Mouse (Mus musculus) MEL (cell line): ENCODE data around the gene Nup153. TPM values are rescaled to one million over a fixed set of nuclear protein-coding genes. Genes with fewer than 3 reads are reported as not detected.

Source experiments
- DNase-seq: peaks from one replicate; pipeline ENCODE4 v3.0.0; 2011; ENCODE audit warnings: low read depth, low spot score
- H3K27ac ChIP-seq: 2 replicates; pipeline ENCODE4 v1.5.1; 2012; ENCODE audit warnings: low read depth, mild to moderate bottlenecking, control low read depth, low read length, moderate library complexity; ENCODE audit not compliant: control insufficient read depth
- H3K27me3 ChIP-seq, 2 experiments: fragments of 150-350 bp in 1 of 2; sonication (generic) in 1 of 2; 2 replicates each; pipeline ENCODE4 v1.6.1; 2012; ENCODE audit warnings: low read length in 2 of 2, mild to moderate bottlenecking in 2 of 2, improper control_type of control experiment in 1 of 2, moderate library complexity in 1 of 2; ENCODE audit not compliant: insufficient read depth in 2 of 2, control insufficient read depth in 1 of 2
- H3K36me3 ChIP-seq, 2 experiments: 2 replicates each; pipeline ENCODE4 v1.6.1; 2012 to 2014; ENCODE audit warnings: low read length in 2 of 2, improper control_type of control experiment in 1 of 2, inconsistent platforms in 1 of 2, mild to moderate bottlenecking in 1 of 2; ENCODE audit not compliant: insufficient read depth in 2 of 2, control insufficient read depth in 1 of 2
- H3K4me1 ChIP-seq, 2 experiments: fragments of 150-350 bp in 1 of 2; sonication (generic) in 1 of 2; 2 replicates each; pipeline ENCODE4 v1.6.1; 2012; ENCODE audit warnings: low read length in 2 of 2, improper control_type of control experiment in 1 of 2, mild to moderate bottlenecking in 1 of 2; ENCODE audit not compliant: insufficient read depth in 2 of 2, control insufficient read depth in 1 of 2
- H3K4me3 ChIP-seq, 2 experiments: fragments of 150-350 bp in 1 of 2; sonication (generic) in 1 of 2; 2 replicates each; pipeline ENCODE4 v1.5.1; 2012; ENCODE audit warnings: low read depth in 2 of 2, low read length in 2 of 2, mild to moderate bottlenecking in 2 of 2, moderate library complexity in 2 of 2, control low read depth in 1 of 2, improper control_type of control experiment in 1 of 2; ENCODE audit not compliant: control insufficient read depth in 1 of 2, insufficient read depth in 1 of 2
- H3K79me2 ChIP-seq: 2 replicates; pipeline ENCODE4 v1.6.1; 2012; ENCODE audit warnings: mild to moderate bottlenecking, low read length, moderate library complexity; ENCODE audit not compliant: control insufficient read depth, poor library complexity, insufficient read depth
- H3K9ac ChIP-seq: 2 replicates; pipeline ENCODE4 v1.6.1; 2012; ENCODE audit warnings: low read depth, mild to moderate bottlenecking, control low read depth, low read length, moderate library complexity; ENCODE audit not compliant: control insufficient read depth, poor library complexity, severe bottlenecking
- H3K9me3 ChIP-seq: fragments of 150-350 bp; sonication (generic); replicated peaks from 2 replicates; pipeline ENCODE4 v1.6.1; 2012; ENCODE audit warnings: mild to moderate bottlenecking, low read length, improper control_type of control experiment, moderate library complexity; ENCODE audit not compliant: insufficient read depth
- CHD2 ChIP-seq: IDR thresholded peaks from 2 replicates; pipeline ENCODE4 v1.6.1; 2011; ENCODE audit warnings: low read length, improper control_type of control experiment
- CTCF ChIP-seq, 3 experiments: IDR thresholded peaks in 2 of 3; conservative IDR thresholded peaks in 1 of 3; 2 replicates each; pipeline ENCODE4 v1.5.1; 2011 to 2012; ENCODE audit warnings: low read length in 3 of 3, low read depth in 2 of 3, mild to moderate bottlenecking in 2 of 3, improper control_type of control experiment in 1 of 3, inconsistent platforms in 1 of 3, mixed read lengths in 1 of 3, moderate library complexity in 1 of 3; ENCODE audit not compliant: control insufficient read depth in 1 of 3, insufficient read depth in 1 of 3, poor library complexity in 1 of 3, severe bottlenecking in 1 of 3
- EP300 ChIP-seq, 2 experiments: IDR thresholded peaks; 2 replicates each; pipeline ENCODE4 v1.6.1; 2011; ENCODE audit warnings: improper control_type of control experiment in 2 of 2, low read length in 2 of 2, low read depth in 1 of 2, mild to moderate bottlenecking in 1 of 2
- ETS1 ChIP-seq: IDR thresholded peaks from 2 replicates; pipeline ENCODE4 v1.6.1; 2012; ENCODE audit warnings: low read depth, mild to moderate bottlenecking, inconsistent platforms, low read length, improper control_type of control experiment, moderate library complexity
- GATA1 ChIP-seq: IDR thresholded peaks from 2 replicates; pipeline ENCODE4 v1.6.1; 2011; ENCODE audit warnings: low read depth, low read length, improper control_type of control experiment
- JUND ChIP-seq: IDR thresholded peaks from 2 replicates; pipeline ENCODE4 v1.6.1; 2011; ENCODE audit warnings: low read depth, mild to moderate bottlenecking, improper control_type of control experiment, low read length
- MAX ChIP-seq: IDR thresholded peaks from 2 replicates; pipeline ENCODE4 v1.6.1; 2011; ENCODE audit warnings: low read length, improper control_type of control experiment
- MEF2A ChIP-seq: IDR thresholded peaks from 2 replicates; pipeline ENCODE4 v1.6.1; 2014; ENCODE audit warnings: low read depth, mild to moderate bottlenecking, inconsistent platforms, low read length, improper control_type of control experiment; ENCODE audit not compliant: poor library complexity, insufficient replicate concordance, severe bottlenecking; ENCODE audit errors: extremely low read depth
- MXI1 ChIP-seq: IDR thresholded peaks from 2 replicates; pipeline ENCODE4 v1.6.1; 2011; ENCODE audit warnings: mild to moderate bottlenecking, low read depth, low read length, improper control_type of control experiment
- POLR2AphosphoS2 ChIP-seq: IDR thresholded peaks from 2 replicates; pipeline ENCODE4 v1.6.1; 2011; ENCODE audit warnings: low read length, improper control_type of control experiment
- POLR2AphosphoS5 ChIP-seq: IDR thresholded peaks from 2 replicates; pipeline ENCODE4 v1.6.1; 2012; ENCODE audit warnings: low read depth, borderline replicate concordance, mild to moderate bottlenecking, inconsistent platforms, low read length, moderate library complexity, mixed read lengths
- RAD21 ChIP-seq: IDR thresholded peaks from 2 replicates; pipeline ENCODE4 v1.6.1; 2011; ENCODE audit warnings: mild to moderate bottlenecking, low read depth, low read length, improper control_type of control experiment
- RCOR1 ChIP-seq: IDR thresholded peaks from 2 replicates; pipeline ENCODE4 v1.6.1; 2012; ENCODE audit warnings: low read depth, mild to moderate bottlenecking, inconsistent platforms, low read length, improper control_type of control experiment
- USF2 ChIP-seq, 2 experiments: IDR thresholded peaks; 2 replicates each; pipeline ENCODE4 v1.6.1; 2011 to 2012; ENCODE audit warnings: improper control_type of control experiment in 2 of 2, low read length in 2 of 2, borderline replicate concordance in 1 of 2, inconsistent platforms in 1 of 2, low read depth in 1 of 2, mild to moderate bottlenecking in 1 of 2; ENCODE audit not compliant: insufficient read depth in 1 of 2
- ZC3H11A ChIP-seq: IDR thresholded peaks from 2 replicates; pipeline ENCODE4 v1.6.1; 2012; ENCODE audit warnings: low read depth, mild to moderate bottlenecking, inconsistent platforms, low read length, improper control_type of control experiment
- ZMIZ1 ChIP-seq: IDR thresholded peaks from 2 replicates; pipeline ENCODE4 v1.6.1; 2012; ENCODE audit warnings: low read depth, mild to moderate bottlenecking, inconsistent platforms, low read length, improper control_type of control experiment, moderate library complexity
- ZNF384 ChIP-seq: IDR thresholded peaks from 2 replicates; pipeline ENCODE4 v1.6.1; 2012; ENCODE audit warnings: low read depth, mild to moderate bottlenecking, inconsistent platforms, low read length, improper control_type of control experiment
- polyA plus RNA-seq, 2 experiments: library from polyadenylated mRNA; stranded (reverse) in 1 of 2; unstranded in 1 of 2; fragments of >175 nt in 1 of 2; fragments of >200 nt in 1 of 2; gene quantifications; 2 replicates each; pipeline versions ENCODE4 v1.2.1 to v1.2.4; 2012; ENCODE audit warnings: low replicate concordance in 2 of 2, low read depth in 1 of 2; ENCODE audit not compliant: insufficient read length in 2 of 2, insufficient read depth in 1 of 2, missing spikeins in 1 of 2
- total RNA-seq: library from RNA; depleted of rRNA; stranded (reverse); fragments of 300-350 nt; gene quantifications from 2 replicates; pipeline ENCODE4 v1.2.3, GENCODE M21; 2012

Gene Nup153
- total and polyA plus RNA-seq, 3 experiments, result 64.6 to 221 (median 82.8) TPM

DNA sequence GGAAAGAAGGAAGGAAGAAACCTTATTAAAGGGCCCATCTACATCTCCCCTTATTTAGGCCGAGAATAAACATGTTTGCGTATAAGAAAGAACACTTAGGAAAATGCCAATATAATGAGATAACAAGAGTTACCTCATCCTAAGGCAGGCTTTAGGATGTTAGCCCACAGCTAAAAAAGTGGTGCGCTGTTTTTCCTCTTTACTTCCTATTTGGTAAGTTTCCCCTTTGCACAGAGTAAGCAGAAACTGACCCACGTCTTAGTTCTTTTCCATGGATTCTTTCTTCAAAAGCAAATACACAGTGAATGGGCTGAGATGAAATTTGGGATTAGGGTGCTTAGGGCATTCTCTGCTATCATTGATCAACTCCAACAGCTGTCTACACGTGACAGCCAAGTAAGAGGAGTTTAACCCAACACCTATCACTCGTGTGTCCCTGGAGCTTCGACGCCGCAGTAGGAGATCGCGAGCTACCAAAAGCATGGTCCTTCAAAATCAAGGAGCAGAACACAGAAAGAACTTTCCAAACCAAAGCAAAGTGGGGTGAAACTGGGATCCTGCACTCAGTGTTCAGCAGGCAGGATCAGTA, 7.6 kb upstream of the Nup153 start (continued):
- TF ChIP-seq POLR2AphosphoS5, result no peak
- no peak for TF ChIP-seq CHD2
- TF ChIP-seq ZMIZ1, result 0 out of 2 replicates have a peak, but pooled peaks have one; percentile 21
- no peak for TF ChIP-seq RCOR1
- no peak for TF ChIP-seq GATA1
- no peak for TF ChIP-seq EP300 (IDR thresholded peaks at IDR 0.05; ENCODE audit: low read depth in 1 of 2, low read length in 2 of 2)
- TF ChIP-seq POLR2AphosphoS2, result no peak
- no peak for TF ChIP-seq USF2 (IDR thresholded peaks at IDR 0.05; ENCODE audit: borderline replicate concordance in 1 of 2, insufficient read depth in 1 of 2, low read depth in 1 of 2, low read length in 2 of 2)

DNA sequence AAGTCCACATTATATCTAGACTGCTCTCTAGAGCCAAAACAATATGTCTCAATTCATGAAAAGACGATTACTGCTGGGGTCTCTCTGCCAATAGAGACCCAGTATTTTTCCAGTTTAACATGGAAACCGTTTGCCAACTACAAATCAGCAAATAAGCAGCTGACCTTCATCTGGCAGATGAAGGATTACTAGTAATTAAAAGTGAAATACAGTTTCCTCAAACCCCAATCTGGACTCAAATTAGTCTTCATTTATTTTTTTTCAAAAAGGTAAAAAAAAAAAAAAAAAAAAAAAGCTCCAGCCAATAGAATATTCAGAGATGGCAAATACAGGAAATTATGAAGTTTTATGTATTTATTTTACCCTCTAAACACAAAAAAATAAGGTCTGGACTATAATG, 2.3 kb upstream of the Nup153 start:
- DNase-seq, result no peak
- no peak overlapping the region for H3K4me3 ChIP-seq
- TF ChIP-seq ZNF384 (peak; percentile 53), ZC3H11A (no peak), MAX (no peak), RAD21 (no peak), CTCF (IDR thresholded peaks at IDR 0.05 in 2 of 3, conservative IDR thresholded peaks at IDR 0.05 in 1 of 3; ENCODE audit: control insufficient read depth in 1 of 3, insufficient read depth in 1 of 3, low read depth in 2 of 3, low read length in 3 of 3, poor library complexity in 1 of 3, severe bottlenecking in 1 of 3) (no peak), MEF2A (no peak), ETS1 (no peak), POLR2AphosphoS2 (no peak)
- no peaks in the 10 kb centered on the region for H3K27me3 ChIP-seq
- peaks cover 1 to 2% of the 10 kb centered on the region in 2 experiments; a peak in 2 of 4 replicates for H3K4me1 ChIP-seq
- peaks cover 0 to 9% of the 10 kb centered on the region in 2 experiments; a peak in 3 of 4 replicates for H3K36me3 ChIP-seq
- no peak overlapping the region for H3K27ac ChIP-seq
- no peak overlapping the region for H3K9ac ChIP-seq
- H3K79me2 ChIP-seq, result peaks cover 25% of the 10 kb centered on the region
- H3K9me3 ChIP-seq, result no peaks in the 10 kb centered on the region

DNA sequence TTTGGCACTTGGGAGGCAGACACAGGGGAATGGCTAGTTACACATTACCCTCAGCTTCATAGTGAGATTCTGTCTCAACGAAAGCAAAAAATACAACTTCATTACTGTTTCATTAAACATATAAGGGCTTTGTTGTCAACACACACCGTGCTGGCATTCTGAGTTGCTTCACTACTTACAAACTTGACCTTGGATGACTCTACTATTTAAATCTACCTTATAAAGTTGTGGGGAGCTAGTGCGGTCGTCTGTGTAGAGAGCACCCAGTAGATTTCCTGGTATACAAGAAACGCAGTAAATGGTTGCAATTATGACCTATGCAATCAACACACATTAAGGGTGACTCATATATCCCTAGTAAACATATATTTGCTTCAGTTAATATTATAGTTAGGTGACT, 671 bp upstream of the Nup153 start:
- Histone ChIP-seq H3K9ac (peak overlapping the region; percentile 89), H3K4me1 (peaks cover 6 to 10% of the 10 kb centered on the region in 2 experiments; a peak in 3 of 4 replicates), H3K79me2 (peaks cover 34% of the 10 kb centered on the region), H3K27me3 (no peaks in the 10 kb centered on the region), H3K36me3 (peaks cover 4 to 16% of the 10 kb centered on the region in 2 experiments; a peak in 3 of 4 replicates), H3K27ac (peak overlapping the region; percentile 90), H3K4me3 (peak overlapping the region; percentile 55 to 59), H3K9me3 (no peaks in the 10 kb centered on the region)
- TF ChIP-seq MXI1, result peak; percentile 8; the same call in 1 of the 2 replicates
- no peak for TF ChIP-seq EP300 (IDR thresholded peaks at IDR 0.05; ENCODE audit: low read depth in 1 of 2, low read length in 2 of 2)
- TF ChIP-seq POLR2AphosphoS2, result no peak
- no peak for TF ChIP-seq CHD2
- 0 out of 2 replicates have a peak, but pooled peaks have one; percentile 38 for TF ChIP-seq JUND
- TF ChIP-seq ZC3H11A, result no peak
- peak; percentile 60 for DNase-seq
